Mouse (Mus musculus): Measurements from ENCODE around the gene Cd200.

DNA sequence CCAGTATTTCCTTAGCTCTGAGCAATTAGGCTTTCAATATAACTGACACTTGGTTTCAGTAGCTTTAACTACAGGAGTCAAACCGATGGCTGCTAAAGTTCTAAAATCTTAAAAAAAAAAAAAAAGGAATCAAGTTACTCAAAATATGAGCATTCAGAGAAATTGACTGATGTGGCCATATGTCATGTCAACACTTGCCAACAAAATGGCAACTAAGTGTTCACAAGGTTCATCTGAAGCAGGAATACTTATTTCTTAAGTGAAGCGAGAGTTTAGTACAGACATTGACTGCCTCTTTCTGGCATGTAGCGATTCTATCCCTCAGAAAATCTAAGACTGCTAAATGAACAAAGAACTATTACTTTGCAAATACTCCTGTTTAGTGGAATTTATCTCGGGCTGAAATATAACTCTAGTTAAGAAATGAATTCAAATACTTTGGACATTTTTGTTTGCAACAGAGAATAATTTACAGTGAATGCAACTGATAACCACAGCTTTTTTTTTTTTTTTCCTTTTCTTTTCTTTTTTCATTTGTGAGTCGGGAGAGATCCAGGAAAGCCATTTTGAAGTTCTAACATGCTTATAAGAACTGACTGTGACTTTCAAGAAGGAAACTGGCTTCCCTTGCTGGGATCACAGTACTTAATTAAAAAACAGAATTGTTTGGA, 18.4 kb downstream of the Cd200 start:
- no peak for TF ChIP-seq CTCF (IDR thresholded peaks at IDR 0.05; ENCODE audit: borderline replicate concordance, insufficient read depth, low read length)
- no peak for TF ChIP-seq POLR2A (IDR thresholded peaks at IDR 0.05; ENCODE audit: low read depth, low read length)
